Mouse (Mus musculus): ENCODE data around the gene Slc25a38.

- TF ChIP-seq CTCF (IDR thresholded peaks at IDR 0.05) (no peak), EP300 (IDR thresholded peaks at IDR 0.05) (no peak)
Observed at GRCm38 (mm10) chr9:120064317-120064716, 45.9 kb upstream of the Slc25a38 start.

Data from lung, postnatal 0 days (tissue).